Mouse (Mus musculus) MEL (cell line): ENCODE results near the gene Tbc1d9b.

ENCODE experiments used
- BHLHE40 ChIP-seq: IDR thresholded peaks from 2 replicates; pipeline ENCODE4 v1.6.1; 2012; ENCODE audit warnings: low read depth, mild to moderate bottlenecking, inconsistent platforms, low read length, improper control_type of control experiment, borderline replicate concordance
- GABPA ChIP-seq: IDR thresholded peaks from 2 replicates; pipeline ENCODE4 v1.6.1; 2012; ENCODE audit warnings: low read depth, mild to moderate bottlenecking, inconsistent platforms, low read length, improper control_type of control experiment, moderate library complexity

GRCm38 (mm10) chr11:50198219-50198846, 67.1 kb downstream of the Tbc1d9b start:
- no peak for TF ChIP-seq BHLHE40
- TF ChIP-seq GABPA: no peak
